Mouse (Mus musculus) CH12.LX (cell line): ENCODE measurements at regions not wholly inside any gene's neighbourhood (a gene's known extent, or its start where the extent isn't known, plus 50 kb on each side); places are given as distances from the start of the nearest gene placed in this dataset.

Experiments used
- CTCF ChIP-seq, 2 experiments: IDR thresholded peaks in 1 of 2; conservative IDR thresholded peaks in 1 of 2; 2 replicates each; pipeline ENCODE4 v1.5.1; 2011 to 2012; ENCODE audit warnings: low read depth in 2 of 2, low read length in 2 of 2, improper control_type of control experiment in 1 of 2, inconsistent platforms in 1 of 2, mild to moderate bottlenecking in 1 of 2, moderate library complexity in 1 of 2
- EP300 ChIP-seq: IDR thresholded peaks from 2 replicates; pipeline ENCODE4 v1.6.1; 2011; ENCODE audit warnings: low read length, improper control_type of control experiment
- ETS1 ChIP-seq: conservative IDR thresholded peaks from 2 replicates; pipeline ENCODE4 v1.6.1; 2012; ENCODE audit warnings: low read depth, mild to moderate bottlenecking, inconsistent platforms, low read length, improper control_type of control experiment, moderate library complexity
- GABPA ChIP-seq: IDR thresholded peaks from 2 replicates; pipeline ENCODE4 v1.6.1; 2012; ENCODE audit warnings: low read depth, low read length, improper control_type of control experiment, inconsistent platforms; ENCODE audit not compliant: insufficient replicate concordance
- HCFC1 ChIP-seq: IDR thresholded peaks from 2 replicates; pipeline ENCODE4 v1.6.1; 2012; ENCODE audit warnings: low read depth, mild to moderate bottlenecking, inconsistent platforms, low read length, improper control_type of control experiment
- MAZ ChIP-seq: IDR thresholded peaks from 2 replicates; pipeline ENCODE4 v1.6.1; 2012; ENCODE audit warnings: low read depth, mild to moderate bottlenecking, inconsistent platforms, low read length, improper control_type of control experiment, moderate library complexity
- MEF2A ChIP-seq: IDR thresholded peaks from 2 replicates; pipeline ENCODE4 v1.6.1; 2014; ENCODE audit warnings: low read depth, mild to moderate bottlenecking, inconsistent platforms, low read length, improper control_type of control experiment, borderline replicate concordance
- POLR2A ChIP-seq: IDR thresholded peaks from 2 replicates; pipeline ENCODE4 v1.6.1; 2011; ENCODE audit warnings: low read depth, mild to moderate bottlenecking, improper control_type of control experiment, low read length
- RAD21 ChIP-seq: IDR thresholded peaks from 2 replicates; pipeline ENCODE4 v1.6.1; 2011; ENCODE audit warnings: low read depth, mild to moderate bottlenecking, low read length, improper control_type of control experiment, moderate library complexity
- RCOR1 ChIP-seq: conservative IDR thresholded peaks from 2 replicates; pipeline ENCODE4 v1.6.1; 2012; ENCODE audit warnings: low read depth, mild to moderate bottlenecking, inconsistent platforms, low read length, improper control_type of control experiment
- TBP ChIP-seq: conservative IDR thresholded peaks from 2 replicates; pipeline ENCODE4 v1.6.1; 2011; ENCODE audit warnings: low read depth, low read length, improper control_type of control experiment
- UBTF ChIP-seq: IDR thresholded peaks from 2 replicates; pipeline ENCODE4 v1.6.1; 2012; ENCODE audit warnings: low read depth, mild to moderate bottlenecking, inconsistent platforms, low read length, improper control_type of control experiment, moderate library complexity

GRCm38 (mm10) chr6:94999562-94999961, 117.5 kb upstream of the Kbtbd8 start:
- no peak for TF ChIP-seq RCOR1
- no peak for TF ChIP-seq CTCF (conservative IDR thresholded peaks at IDR 0.05 in 1 of 2, IDR thresholded peaks at IDR 0.05 in 1 of 2; ENCODE audit: low read depth in 2 of 2, low read length in 2 of 2)
- TF ChIP-seq HCFC1, result no peak
- TF ChIP-seq MEF2A, result no peak
- TF ChIP-seq MAZ, result no peak
- TF ChIP-seq TBP, result no peak
- TF ChIP-seq POLR2A, result no peak
- no peak for TF ChIP-seq RAD21
- TF ChIP-seq UBTF, result no peak
- TF ChIP-seq GABPA, result no peak
- no peak for TF ChIP-seq ETS1
- TF ChIP-seq EP300, result no peak
